Mouse (Mus musculus) CH12.LX (cell line): Measurements from ENCODE around the gene Clcnka.

Experiments
- BHLHE40 ChIP-seq: IDR thresholded peaks from 2 replicates; pipeline ENCODE4 v1.6.1; 2011; ENCODE audit warnings: mild to moderate bottlenecking, low read depth, low read length, improper control_type of control experiment
- CTCF ChIP-seq, 2 experiments: IDR thresholded peaks in 1 of 2; conservative IDR thresholded peaks in 1 of 2; 2 replicates each; pipeline ENCODE4 v1.5.1; 2011 to 2012; ENCODE audit warnings: low read depth in 2 of 2, low read length in 2 of 2, improper control_type of control experiment in 1 of 2, inconsistent platforms in 1 of 2, mild to moderate bottlenecking in 1 of 2, moderate library complexity in 1 of 2
- ZKSCAN1 ChIP-seq: IDR thresholded peaks from 2 replicates; pipeline ENCODE4 v1.6.1; 2012; ENCODE audit warnings: low read depth, inconsistent platforms, low read length, improper control_type of control experiment, borderline replicate concordance

DNA sequence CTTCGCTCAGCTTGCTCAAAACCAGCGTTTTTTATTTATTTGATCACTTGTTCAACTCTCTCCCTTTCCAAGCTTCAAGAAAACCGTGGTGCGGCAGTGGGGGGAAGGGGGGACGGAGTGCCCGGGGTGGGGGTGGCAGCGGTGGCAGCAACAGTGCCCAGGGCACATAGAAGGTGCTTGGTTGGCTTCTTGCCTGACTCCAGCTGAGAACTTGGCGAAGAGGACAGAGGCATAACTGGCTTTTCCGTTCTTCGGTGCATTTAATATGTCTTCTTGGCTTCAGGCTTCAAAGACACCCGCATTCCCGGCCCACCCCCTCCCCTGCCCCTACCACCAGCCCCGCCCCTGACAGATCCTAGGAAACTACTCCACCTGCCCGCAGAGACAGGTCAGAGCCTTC is 34.1 kb upstream of the Clcnka start:
- TF ChIP-seq BHLHE40 (no peak), CTCF (conservative IDR thresholded peaks at IDR 0.05 in 1 of 2, IDR thresholded peaks at IDR 0.05 in 1 of 2; ENCODE audit: low read depth in 2 of 2, low read length in 2 of 2) (no peak), ZKSCAN1 (no peak)
